Mouse (Mus musculus): Measurements from ENCODE around the gene Relb. TPM values are rescaled to one million over a fixed set of nuclear protein-coding genes. Genes with fewer than 3 reads are reported as not detected.

Relb gene
- polyA plus RNA-seq, 2 experiments = 9.8 to 13.4 TPM

GRCm38 (mm10) chr7:19586269-19586668, 43.0 kb downstream of the Relb start:
- Histone ChIP-seq H3K9ac (ENCODE audit: low read depth, low read length, severe bottlenecking) (no peak overlapping the region), H3K9me3 (ENCODE audit: control insufficient read depth, low read length) (no peaks in the 10 kb centered on the region), H3K4me2 (replicated peaks; ENCODE audit: low read depth, low read length, severe bottlenecking) (no peak overlapping the region), H3K27me3 (ENCODE audit: control insufficient read depth, insufficient read depth, low read length) (no peaks in the 10 kb centered on the region), H3K4me1 (ENCODE audit: control insufficient read depth, insufficient read depth, low read length) (no peaks in the 10 kb centered on the region), H3K4me3 (replicated peaks; ENCODE audit: low read length) (no peak overlapping the region), H3K27ac (replicated peaks; ENCODE audit: low read depth, low read length) (no peak overlapping the region), H3K36me3 (ENCODE audit: control insufficient read depth, insufficient read depth, low read length) (peaks cover 90% of the 10 kb centered on the region)
- TF ChIP-seq POLR2A (IDR thresholded peaks at IDR 0.05; ENCODE audit: borderline replicate concordance, extremely low read depth, insufficient read depth, insufficient read length) = no peak
- DNase-seq (ENCODE audit: low spot score) = no peak
- ATAC-seq (ENCODE audit: low FRiP score, low read depth) = no peak
- 78% methylated on average over 41 of the region's 46 CpGs for WGBS

DNA sequence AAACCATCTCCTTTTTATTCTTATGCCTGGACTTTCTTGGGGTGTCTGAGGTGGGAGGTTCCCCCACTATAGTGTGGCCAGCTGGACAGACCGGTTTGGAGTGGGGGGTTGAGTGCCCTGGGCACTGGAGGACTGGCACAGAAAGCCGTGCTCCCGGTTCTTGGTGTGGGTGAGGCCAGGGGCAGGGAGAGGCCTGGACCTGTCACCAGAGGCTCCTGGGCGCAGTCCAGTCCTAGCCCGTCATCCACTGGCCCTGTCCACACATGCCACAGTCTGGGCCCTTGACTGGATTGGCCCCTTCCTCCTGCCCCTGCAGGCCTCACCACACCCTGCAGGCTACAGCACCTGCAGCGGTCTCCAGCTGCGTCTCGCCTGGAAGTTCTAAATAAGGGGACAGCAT, 48.6 kb downstream of the Relb start:
- 77% methylated on average over 8 of the region's 8 CpGs for WGBS
- H3K4me3 ChIP-seq (replicated peaks; ENCODE audit: low read length) = no peak overlapping the region
- H3K27me3 ChIP-seq (ENCODE audit: control insufficient read depth, insufficient read depth, low read length) = peaks cover 28% of the 10 kb centered on the region
- TF ChIP-seq POLR2A (IDR thresholded peaks at IDR 0.05; ENCODE audit: borderline replicate concordance, extremely low read depth, insufficient read depth, insufficient read length) = no peak
- H3K27ac ChIP-seq (replicated peaks; ENCODE audit: low read depth, low read length) = no peak overlapping the region
- peaks cover 53% of the 10 kb centered on the region for H3K36me3 ChIP-seq (ENCODE audit: control insufficient read depth, insufficient read depth, low read length)
- no peaks in the 10 kb centered on the region for H3K4me1 ChIP-seq (ENCODE audit: control insufficient read depth, insufficient read depth, low read length)
- DNase-seq (ENCODE audit: low spot score) = no peak
- no peak overlapping the region for H3K9ac ChIP-seq (ENCODE audit: low read depth, low read length, severe bottlenecking)
- ATAC-seq (ENCODE audit: low FRiP score, low read depth) = no peak
- no peak overlapping the region for H3K4me2 ChIP-seq (replicated peaks; ENCODE audit: low read depth, low read length, severe bottlenecking)
- no peaks in the 10 kb centered on the region for H3K9me3 ChIP-seq (ENCODE audit: control insufficient read depth, low read length)

DNA sequence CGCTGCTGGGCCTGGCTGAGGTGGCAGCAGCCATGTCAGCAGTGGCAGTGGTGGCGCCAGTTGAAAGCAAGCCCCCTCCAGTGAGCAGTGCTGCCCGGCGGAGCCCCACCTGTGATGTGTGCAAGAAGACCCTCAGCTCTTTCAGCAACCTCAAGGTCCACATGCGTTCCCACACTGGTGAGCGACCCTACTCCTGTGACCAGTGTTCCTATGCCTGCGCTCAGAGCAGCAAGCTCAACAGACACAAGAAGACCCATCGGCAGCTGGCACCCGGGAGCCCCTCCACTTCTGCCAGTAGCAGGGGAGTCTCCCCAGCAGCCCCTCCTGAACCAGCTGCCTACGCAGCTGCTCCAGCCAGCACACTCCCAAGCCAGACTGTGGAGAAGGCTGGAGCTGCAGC, 49.5 kb downstream of the Relb start:
- Histone ChIP-seq H3K27me3 (ENCODE audit: control insufficient read depth, insufficient read depth, low read length) (peaks cover 28% of the 10 kb centered on the region), H3K9me3 (ENCODE audit: control insufficient read depth, low read length) (no peaks in the 10 kb centered on the region), H3K4me2 (replicated peaks; ENCODE audit: low read depth, low read length, severe bottlenecking) (no peak overlapping the region), H3K4me3 (replicated peaks; ENCODE audit: low read length) (no peak overlapping the region), H3K36me3 (ENCODE audit: control insufficient read depth, insufficient read depth, low read length) (peaks cover 45% of the 10 kb centered on the region), H3K27ac (replicated peaks; ENCODE audit: low read depth, low read length) (no peak overlapping the region), H3K4me1 (ENCODE audit: control insufficient read depth, insufficient read depth, low read length) (no peaks in the 10 kb centered on the region), H3K9ac (ENCODE audit: low read depth, low read length, severe bottlenecking) (no peak overlapping the region)
- DNase-seq (ENCODE audit: low spot score) = no peak
- 87% methylated on average over 10 of the region's 10 CpGs for WGBS
- no peak; the same call in 1 of the 2 replicates for ATAC-seq (ENCODE audit: low FRiP score, low read depth)
- no peak for TF ChIP-seq POLR2A (IDR thresholded peaks at IDR 0.05; ENCODE audit: borderline replicate concordance, extremely low read depth, insufficient read depth, insufficient read length)

- TF ChIP-seq POLR2A (IDR thresholded peaks at IDR 0.05; ENCODE audit: borderline replicate concordance, extremely low read depth, insufficient read depth, insufficient read length) = no peak
- H3K36me3 ChIP-seq (ENCODE audit: control insufficient read depth, insufficient read depth, low read length) = peaks cover 32% of the 10 kb centered on the region
- no peak for ATAC-seq (ENCODE audit: low FRiP score, low read depth)
- H3K4me2 ChIP-seq (replicated peaks; ENCODE audit: low read depth, low read length, severe bottlenecking) = no peak overlapping the region
- no peak overlapping the region for H3K4me3 ChIP-seq (replicated peaks; ENCODE audit: low read length)
- no peak for DNase-seq (ENCODE audit: low spot score)
- H3K4me1 ChIP-seq (ENCODE audit: control insufficient read depth, insufficient read depth, low read length) = no peaks in the 10 kb centered on the region
- H3K27ac ChIP-seq (replicated peaks; ENCODE audit: low read depth, low read length) = no peak overlapping the region
- H3K27me3 ChIP-seq (ENCODE audit: control insufficient read depth, insufficient read depth, low read length) = peaks cover 28% of the 10 kb centered on the region
- H3K9ac ChIP-seq (ENCODE audit: low read depth, low read length, severe bottlenecking) = no peak overlapping the region
- WGBS = 61% methylated on average over 4 of the region's 4 CpGs
- no peaks in the 10 kb centered on the region for H3K9me3 ChIP-seq (ENCODE audit: control insufficient read depth, low read length)
These were observed 50.8 kb downstream of the Relb start for GRCm38 (mm10) chr7:19578436-19578835.

DNA sequence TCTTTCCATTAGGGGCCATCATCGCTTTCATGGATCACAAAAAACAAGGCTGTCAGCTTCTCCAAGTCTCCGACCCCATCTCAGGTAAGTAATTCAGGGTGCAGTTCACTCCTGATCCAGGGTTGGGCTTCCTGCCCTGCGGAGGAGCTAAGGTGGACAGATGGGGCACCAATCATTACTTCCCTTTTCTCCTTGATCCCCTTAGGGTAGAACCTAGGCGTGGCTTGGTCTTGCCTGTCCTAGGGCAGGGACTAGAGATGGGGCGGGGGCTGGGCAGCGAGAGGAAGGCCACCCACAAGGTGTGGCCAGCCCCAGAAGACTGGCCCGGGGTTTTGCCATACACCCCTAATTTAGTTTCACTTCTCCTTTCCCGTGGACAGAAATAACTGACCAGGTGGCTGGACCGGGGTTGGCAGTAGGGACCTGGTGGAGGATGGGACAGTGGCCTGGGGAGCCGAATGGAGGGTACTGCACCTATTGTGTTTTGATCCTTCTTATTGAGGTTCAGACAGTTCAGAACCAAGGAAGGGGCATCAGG, 51.3 kb downstream of the Relb start:
- H3K9ac ChIP-seq (ENCODE audit: low read depth, low read length, severe bottlenecking) = no peak overlapping the region; the same call in 1 of the 2 replicates

More for the DNA sequence above, 51.3 kb downstream of the Relb start:
- Histone ChIP-seq H3K36me3 (ENCODE audit: control insufficient read depth, insufficient read depth, low read length) (peaks cover 31% of the 10 kb centered on the region), H3K9me3 (ENCODE audit: control insufficient read depth, low read length) (no peaks in the 10 kb centered on the region), H3K4me1 (ENCODE audit: control insufficient read depth, insufficient read depth, low read length) (no peaks in the 10 kb centered on the region), H3K4me3 (replicated peaks; ENCODE audit: low read length) (peak overlapping the region; percentile 39), H3K27me3 (ENCODE audit: control insufficient read depth, insufficient read depth, low read length) (peaks cover 28% of the 10 kb centered on the region), H3K4me2 (replicated peaks; ENCODE audit: low read depth, low read length, severe bottlenecking) (peak overlapping the region; percentile 66), H3K27ac (replicated peaks; ENCODE audit: low read depth, low read length) (no peak overlapping the region)
- TF ChIP-seq POLR2A (IDR thresholded peaks at IDR 0.05; ENCODE audit: borderline replicate concordance, extremely low read depth, insufficient read depth, insufficient read length) = no peak
- 15% methylated on average over 10 of the region's 10 CpGs for WGBS
- no peak for ATAC-seq (ENCODE audit: low FRiP score, low read depth)
- no peak for DNase-seq (ENCODE audit: low spot score)

Measured in limb, embryonic 14.5 days (tissue).